Mouse (Mus musculus): ENCODE data around the gene Bcam.

- no peak for TF ChIP-seq USF1 (IDR thresholded peaks at IDR 0.05; ENCODE audit: low read depth)
- TF ChIP-seq POLR2A (IDR thresholded peaks at IDR 0.05; ENCODE audit: insufficient read length, low read depth), result no peak
- no peak for TF ChIP-seq MAX (IDR thresholded peaks at IDR 0.05; ENCODE audit: low read depth)
- TF ChIP-seq REST (IDR thresholded peaks at IDR 0.05; ENCODE audit: insufficient read depth, insufficient read length), result no peak
- TF ChIP-seq TCF12 (IDR thresholded peaks at IDR 0.05; ENCODE audit: insufficient read depth, poor library complexity, severe bottlenecking), result no peak
- TF ChIP-seq SRF (IDR thresholded peaks at IDR 0.05; ENCODE audit: control insufficient read depth, insufficient read length, low read depth), result no peak
- no peak for TF ChIP-seq MYOG (IDR thresholded peaks at IDR 0.05; ENCODE audit: control insufficient read depth in 1 of 3, insufficient read depth in 1 of 3, insufficient read length in 2 of 3, low read depth in 2 of 3)
- no peak for TF ChIP-seq POLR2AphosphoS2 (IDR thresholded peaks at IDR 0.05; ENCODE audit: insufficient read length, low read depth)
- TF ChIP-seq CEBPB (IDR thresholded peaks at IDR 0.05; ENCODE audit: insufficient read depth, poor library complexity, severe bottlenecking), result no peak
Measured at GRCm38 (mm10) chr7:19792701-19793630, 22.1 kb upstream of the Bcam start.
